Mouse (Mus musculus): Measurements from ENCODE around the gene Camta1. TPM values are rescaled to one million over a fixed set of nuclear protein-coding genes. Genes with fewer than 3 reads are reported as not detected.

Camta1 gene
- polyA plus RNA-seq, 1 experiment from 2014 or later = 171 TPM

- no peak overlapping the region; the same call in 1 of the 2 replicates for H3K9ac ChIP-seq
- H3K27me3 ChIP-seq (ENCODE audit: control insufficient read depth, insufficient read depth, low read length) = no peaks in the 10 kb centered on the region
- DNase-seq (ENCODE audit: low spot score) (no peak), ATAC-seq (ENCODE audit: low FRiP score) (no peak)
- WGBS = 72% methylated on average over 15 of the region's 15 CpGs
- no peak overlapping the region for H3K4me3 ChIP-seq (replicated peaks; ENCODE audit: low read length)
- H3K4me1 ChIP-seq (replicated peaks; ENCODE audit: control insufficient read depth, insufficient read depth, low read length) = peaks cover 19% of the 10 kb centered on the region
- no peaks in the 10 kb centered on the region for H3K9me3 ChIP-seq (ENCODE audit: control insufficient read depth, low read length)
- no peaks in the 10 kb centered on the region for H3K36me3 ChIP-seq (replicated peaks; ENCODE audit: control insufficient read depth, insufficient read depth)
- H3K4me2 ChIP-seq (replicated peaks) = no peak overlapping the region
- H3K27ac ChIP-seq = peak overlapping the region; percentile 21; the same call in 1 of the 2 replicates
Observed at GRCm38 (mm10) chr4:151720722-151721467, 140.8 kb downstream of the Camta1 start.

GRCm38 (mm10) chr4:151718866-151719475 is 142.7 kb downstream of the Camta1 start:
- no peak for DNase-seq (ENCODE audit: low spot score)
- Histone ChIP-seq H3K27me3 (ENCODE audit: control insufficient read depth, insufficient read depth, low read length) (no peaks in the 10 kb centered on the region), H3K4me1 (replicated peaks; ENCODE audit: control insufficient read depth, insufficient read depth, low read length) (peaks cover 24% of the 10 kb centered on the region; the same call in 1 of the 2 replicates), H3K9ac (no peak overlapping the region), H3K27ac (no peak overlapping the region), H3K4me2 (replicated peaks) (no peak overlapping the region), H3K9me3 (ENCODE audit: control insufficient read depth, low read length) (no peaks in the 10 kb centered on the region), H3K4me3 (replicated peaks; ENCODE audit: low read length) (no peak overlapping the region), H3K36me3 (replicated peaks; ENCODE audit: control insufficient read depth, insufficient read depth) (no peaks in the 10 kb centered on the region)
- WGBS = 37% methylated on average over 21 of the region's 21 CpGs
- ATAC-seq (ENCODE audit: low FRiP score) = no peak

- Histone ChIP-seq H3K4me2 (replicated peaks) (no peak overlapping the region), H3K27me3 (ENCODE audit: control insufficient read depth, insufficient read depth, low read length) (no peaks in the 10 kb centered on the region), H3K9me3 (ENCODE audit: control insufficient read depth, low read length) (no peaks in the 10 kb centered on the region), H3K27ac (peak overlapping the region; percentile 26; the same call in 1 of the 2 replicates), H3K4me1 (replicated peaks; ENCODE audit: control insufficient read depth, insufficient read depth, low read length) (peaks cover 29% of the 10 kb centered on the region; the same call in 1 of the 2 replicates), H3K4me3 (replicated peaks; ENCODE audit: low read length) (no peak overlapping the region), H3K36me3 (replicated peaks; ENCODE audit: control insufficient read depth, insufficient read depth) (no peaks in the 10 kb centered on the region), H3K9ac (0 out of 2 replicates have a peak overlapping the region, but pooled peaks have one; percentile 24)
- ATAC-seq (ENCODE audit: low FRiP score) = no peak
- no peak for DNase-seq (ENCODE audit: low spot score)
- WGBS = 82% methylated on average over 7 of the region's 7 CpGs
Observed at GRCm38 (mm10) chr4:151717864-151718263, 143.8 kb downstream of the Camta1 start.

GRCm38 (mm10) chr4:151713714-151714113 is 148.0 kb downstream of the Camta1 start:
- no peaks in the 10 kb centered on the region for H3K27me3 ChIP-seq (ENCODE audit: control insufficient read depth, insufficient read depth, low read length)
- peaks cover 18% of the 10 kb centered on the region; the same call in 1 of the 2 replicates for H3K4me1 ChIP-seq (replicated peaks; ENCODE audit: control insufficient read depth, insufficient read depth, low read length)
- H3K36me3 ChIP-seq (replicated peaks; ENCODE audit: control insufficient read depth, insufficient read depth) = no peaks in the 10 kb centered on the region
- ATAC-seq (ENCODE audit: low FRiP score) = no peak
- DNase-seq (ENCODE audit: low spot score) = no peak
- whole genome bisulfite sequencing = 75% methylated on average over 6 of the region's 6 CpGs
- no peak overlapping the region for H3K27ac ChIP-seq
- H3K9ac ChIP-seq = no peak overlapping the region
- no peak overlapping the region for H3K4me3 ChIP-seq (replicated peaks; ENCODE audit: low read length)
- no peak overlapping the region for H3K4me2 ChIP-seq (replicated peaks)
- H3K9me3 ChIP-seq (ENCODE audit: control insufficient read depth, low read length) = no peaks in the 10 kb centered on the region

- ATAC-seq (ENCODE audit: low FRiP score) (no peak), DNase-seq (ENCODE audit: low spot score) (no peak)
- 89% methylated on average over 2 of the region's 2 CpGs for WGBS
- no peak overlapping the region for H3K27ac ChIP-seq
- H3K9me3 ChIP-seq (ENCODE audit: control insufficient read depth, low read length) = no peaks in the 10 kb centered on the region
- H3K9ac ChIP-seq = no peak overlapping the region
- H3K4me3 ChIP-seq (replicated peaks; ENCODE audit: low read length) = no peak overlapping the region
- H3K4me2 ChIP-seq (replicated peaks) = no peak overlapping the region
- no peaks in the 10 kb centered on the region for H3K27me3 ChIP-seq (ENCODE audit: control insufficient read depth, insufficient read depth, low read length)
- 0 out of 2 replicates have a peak, but pooled peaks cover 10% of the 10 kb centered on the region for H3K4me1 ChIP-seq (replicated peaks; ENCODE audit: control insufficient read depth, insufficient read depth, low read length)
- no peaks in the 10 kb centered on the region for H3K36me3 ChIP-seq (replicated peaks; ENCODE audit: control insufficient read depth, insufficient read depth)
Observed at GRCm38 (mm10) chr4:151711406-151711805, 150.3 kb downstream of the Camta1 start.

- no peaks in the 10 kb centered on the region for H3K36me3 ChIP-seq (replicated peaks; ENCODE audit: control insufficient read depth, insufficient read depth)
- no peak overlapping the region for H3K4me3 ChIP-seq (replicated peaks; ENCODE audit: low read length)
- H3K4me2 ChIP-seq (replicated peaks) = no peak overlapping the region
- DNase-seq (ENCODE audit: low spot score) (no peak), ATAC-seq (ENCODE audit: low FRiP score) (no peak)
- no peak overlapping the region for H3K27ac ChIP-seq
- H3K9ac ChIP-seq = no peak overlapping the region
- 44% methylated on average over 7 of the region's 7 CpGs for WGBS
- H3K27me3 ChIP-seq (ENCODE audit: control insufficient read depth, insufficient read depth, low read length) = no peaks in the 10 kb centered on the region
- 0 out of 2 replicates have a peak, but pooled peaks cover 10% of the 10 kb centered on the region for H3K4me1 ChIP-seq (replicated peaks; ENCODE audit: control insufficient read depth, insufficient read depth, low read length)
- H3K9me3 ChIP-seq (ENCODE audit: control insufficient read depth, low read length) = no peaks in the 10 kb centered on the region
Observed at GRCm38 (mm10) chr4:151710522-151710921, 151.2 kb downstream of the Camta1 start.

- Histone ChIP-seq H3K36me3 (replicated peaks; ENCODE audit: control insufficient read depth, insufficient read depth) (no peaks in the 10 kb centered on the region), H3K27me3 (ENCODE audit: control insufficient read depth, insufficient read depth, low read length) (no peaks in the 10 kb centered on the region), H3K4me3 (replicated peaks; ENCODE audit: low read length) (no peak overlapping the region), H3K9me3 (ENCODE audit: control insufficient read depth, low read length) (no peaks in the 10 kb centered on the region), H3K4me1 (replicated peaks; ENCODE audit: control insufficient read depth, insufficient read depth, low read length) (peaks cover 13% of the 10 kb centered on the region; the same call in 1 of the 2 replicates), H3K27ac (no peak overlapping the region), H3K9ac (no peak overlapping the region), H3K4me2 (replicated peaks) (no peak overlapping the region)
- DNase-seq (ENCODE audit: low spot score) (no peak), ATAC-seq (ENCODE audit: low FRiP score) (no peak)
- 92% methylated on average over 8 of the region's 8 CpGs for WGBS
Observed at GRCm38 (mm10) chr4:151709269-151709668, 152.4 kb downstream of the Camta1 start.

- H3K9me3 ChIP-seq (ENCODE audit: control insufficient read depth, low read length) = no peaks in the 10 kb centered on the region
- H3K9ac ChIP-seq = no peak overlapping the region
- no peak overlapping the region for H3K4me3 ChIP-seq (replicated peaks; ENCODE audit: low read length)
- no peaks in the 10 kb centered on the region for H3K36me3 ChIP-seq (replicated peaks; ENCODE audit: control insufficient read depth, insufficient read depth)
- H3K4me2 ChIP-seq (replicated peaks) = no peak overlapping the region
- H3K27me3 ChIP-seq (ENCODE audit: control insufficient read depth, insufficient read depth, low read length) = no peaks in the 10 kb centered on the region
- WGBS = 92% methylated on average over 14 of the region's 14 CpGs
- DNase-seq (ENCODE audit: low spot score) (no peak), ATAC-seq (ENCODE audit: low FRiP score) (no peak)
- H3K27ac ChIP-seq = no peak overlapping the region
- peaks cover 13% of the 10 kb centered on the region; the same call in 1 of the 2 replicates for H3K4me1 ChIP-seq (replicated peaks; ENCODE audit: control insufficient read depth, insufficient read depth, low read length)
Observed at GRCm38 (mm10) chr4:151703069-151703735, 158.5 kb downstream of the Camta1 start.

- Histone ChIP-seq H3K9ac (no peak overlapping the region), H3K4me1 (replicated peaks; ENCODE audit: control insufficient read depth, insufficient read depth, low read length) (peaks cover 13% of the 10 kb centered on the region; the same call in 1 of the 2 replicates), H3K36me3 (replicated peaks; ENCODE audit: control insufficient read depth, insufficient read depth) (no peaks in the 10 kb centered on the region), H3K9me3 (ENCODE audit: control insufficient read depth, low read length) (no peaks in the 10 kb centered on the region), H3K27ac (no peak overlapping the region), H3K4me3 (replicated peaks; ENCODE audit: low read length) (no peak overlapping the region), H3K4me2 (replicated peaks) (no peak overlapping the region), H3K27me3 (ENCODE audit: control insufficient read depth, insufficient read depth, low read length) (no peaks in the 10 kb centered on the region)
- ATAC-seq (ENCODE audit: low FRiP score) (no peak), DNase-seq (ENCODE audit: low spot score) (no peak)
- 83% methylated on average over 11 of the region's 11 CpGs for WGBS
Observed at GRCm38 (mm10) chr4:151702463-151702862, 159.2 kb downstream of the Camta1 start.
